Mouse (Mus musculus) limb, embryonic 14.5 days (tissue): Measurements from ENCODE around the gene Olfr731. TPM values are rescaled to one million over a fixed set of nuclear protein-coding genes. Genes with fewer than 3 reads are reported as not detected.

Source experiments
- ATAC-seq: fragments of 200-750 bp; cut with Nextera tagmentation; 2 replicates; pipeline ENCODE4 v1.8.0; 2017; ENCODE audit warnings: low read depth, moderate number of reproducible peaks, moderate TSS enrichment; ENCODE audit not compliant: low FRiP score
- DNase-seq: peaks from one replicate; pipeline ENCODE4 v3.0.0-alpha.2; 2015; ENCODE audit warnings: low spot score
- H3K27ac ChIP-seq: fragments of 300-500 bp; sonication (generic); replicated peaks from 2 replicates; pipeline ENCODE4 v1.5.1; 2014; ENCODE audit warnings: low read depth, mild to moderate bottlenecking, low read length, moderate library complexity, mixed read lengths
- H3K27me3 ChIP-seq: fragments of 300-500 bp; sonication (generic); 2 replicates; pipeline ENCODE4 v1.6.1; 2014; ENCODE audit warnings: low read length, mixed read lengths; ENCODE audit not compliant: control insufficient read depth, insufficient read depth
- H3K36me3 ChIP-seq: fragments of 300-500 bp; sonication (generic); 2 replicates; pipeline ENCODE4 v1.6.1; 2014; ENCODE audit warnings: mild to moderate bottlenecking, low read length, moderate library complexity, mixed read lengths; ENCODE audit not compliant: control insufficient read depth, insufficient read depth
- H3K4me1 ChIP-seq: fragments of 300-500 bp; sonication (generic); 2 replicates; pipeline ENCODE4 v1.6.1; 2014; ENCODE audit warnings: antibody characterized with exemption, low read length, mixed read lengths; ENCODE audit not compliant: control insufficient read depth, insufficient read depth
- H3K4me2 ChIP-seq: fragments of 300-500 bp; sonication (generic); replicated peaks from 2 replicates; pipeline ENCODE4 v1.6.1; 2014; ENCODE audit warnings: low read depth, mild to moderate bottlenecking, low read length, moderate library complexity; ENCODE audit not compliant: severe bottlenecking
- H3K4me3 ChIP-seq: fragments of 300-500 bp; sonication (generic); replicated peaks from 2 replicates; pipeline ENCODE4 v1.5.1; 2014; ENCODE audit warnings: low read length
- H3K9ac ChIP-seq: fragments of 300-500 bp; sonication (generic); 2 replicates; pipeline ENCODE4 v1.6.1; 2014; ENCODE audit warnings: mild to moderate bottlenecking, low read depth, low read length, moderate library complexity; ENCODE audit not compliant: severe bottlenecking
- H3K9me3 ChIP-seq: fragments of 300-500 bp; sonication (generic); 2 replicates; pipeline ENCODE4 v1.6.1; 2016; ENCODE audit warnings: low read length; ENCODE audit not compliant: control insufficient read depth
- POLR2A ChIP-seq: fragments of 200-500 bp; IDR thresholded peaks from 2 replicates; pipeline ENCODE4 v1.8.0; 2012; ENCODE audit warnings: inconsistent platforms, mild to moderate bottlenecking, moderate library complexity, borderline replicate concordance; ENCODE audit not compliant: insufficient read depth, insufficient read length; ENCODE audit errors: extremely low read depth
- WGBS: fragments of 180-500 bp; shearing (Covaris S2); extraction: QIAGEN DNeasy Blood & Tissue Kit; methylation state at CpG from one replicate; pipeline ENCODE4 v1.1.7; 2014; 5-methylcytosine and 5-hydroxymethylcytosine counted together
- polyA plus RNA-seq, 2 experiments: library from polyadenylated mRNA; depleted of rRNA in 1 of 2; stranded (reverse) in 1 of 2; unstranded in 1 of 2; fragments of >200 nt; fragmentation: Nextera tagmentation in 1 of 2; extraction: Ambion mirVana in 1 of 2; gene quantifications; 2 replicates each; pipeline versions ENCODE4 v1.2.1 to v1.2.3; 2012 to 2014

Olfr731 gene
- polyA plus RNA-seq (2012; rRNA removed), result not detected in 2 replicates
- not detected in 2 replicates for polyA plus RNA-seq (2014; fragmentation: Nextera tagmentation; extraction: Ambion mirVana)

GRCm38 (mm10) chr14:50241766-50242165, at the start of gene Olfr731:
TSS of gene Olfr731 (minus strand) at chr14:50241866.
- no peak within 1 kb of the TSS for H3K9ac ChIP-seq
- no peak within 1 kb of the TSS for H3K27ac ChIP-seq
- no peaks in the 10 kb centered on the region for H3K4me1 ChIP-seq
- TF ChIP-seq POLR2A, result no peak
- no peaks in the 10 kb centered on the region for H3K27me3 ChIP-seq
- no peak within 1 kb of the TSS for H3K4me3 ChIP-seq
- H3K9me3 ChIP-seq, result no peaks in the 10 kb centered on the region
- DNase-seq (no peak), ATAC-seq (no peak)
- no peak within 1 kb of the TSS for H3K4me2 ChIP-seq
- 77% methylated on average over 4 of the region's 4 CpGs for WGBS
- no peaks in the 10 kb centered on the region for H3K36me3 ChIP-seq

GRCm38 (mm10) chr14:50284106-50284505, 42.4 kb upstream of the Olfr731 start, which contains the start of gene Olfr732:
TSS of gene Olfr732 (minus strand) at chr14:50284206.
- no peak within 1 kb of the TSS for H3K27ac ChIP-seq
- DNase-seq (no peak), ATAC-seq (no peak)
- no peak within 1 kb of the TSS for H3K4me2 ChIP-seq
- H3K36me3 ChIP-seq, result no peaks in the 10 kb centered on the region
- no peaks in the 10 kb centered on the region for H3K9me3 ChIP-seq
- 85% methylated on average over 1 of the region's 1 CpGs for WGBS
- no peak within 1 kb of the TSS for H3K9ac ChIP-seq
- H3K4me1 ChIP-seq, result no peaks in the 10 kb centered on the region
- no peak for TF ChIP-seq POLR2A
- H3K27me3 ChIP-seq, result no peaks in the 10 kb centered on the region
- no peak within 1 kb of the TSS for H3K4me3 ChIP-seq

DNA sequence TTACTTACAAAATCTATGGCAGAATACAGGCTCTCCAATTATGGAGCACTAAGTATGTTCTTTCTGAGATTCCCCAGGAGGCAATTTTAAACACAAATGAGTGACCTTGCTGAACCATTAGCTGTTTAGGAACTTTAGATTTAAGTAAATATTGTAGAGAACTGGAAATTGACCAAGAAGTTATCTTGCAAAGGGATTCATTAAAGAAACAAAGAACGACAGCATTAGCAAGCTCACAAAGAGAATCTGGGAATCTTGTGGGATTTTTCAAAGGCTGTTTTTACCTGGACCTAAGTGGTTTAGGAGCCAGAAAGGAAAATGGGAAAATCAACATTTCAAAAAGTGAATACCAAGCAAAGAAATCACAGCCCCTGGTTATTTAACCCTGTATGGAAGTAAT, 53.6 kb downstream of the Olfr731 start, which contains the start of gene Olfr730:
Gene Olfr730 (minus strand): TSS at position 101 of the 400 bp plus-strand sequence.
- DNase-seq (no peak), ATAC-seq (no peak)
- Histone ChIP-seq H3K4me1 (no peaks in the 10 kb centered on the region), H3K4me3 (no peak within 1 kb of the TSS), H3K4me2 (no peak within 1 kb of the TSS), H3K9ac (no peak within 1 kb of the TSS), H3K27me3 (no peaks in the 10 kb centered on the region), H3K27ac (no peak within 1 kb of the TSS), H3K9me3 (no peaks in the 10 kb centered on the region), H3K36me3 (no peaks in the 10 kb centered on the region)
- 60% methylated on average over 1 of the region's 1 CpGs for WGBS
- TF ChIP-seq POLR2A, result no peak

Other genes with a start within 250 kb of the Olfr731 start
- not detected in 2 replicates for gene Olfr725, start 201.5 kb downstream of the Olfr731 start, polyA plus RNA-seq (2012; rRNA removed)
- gene Olfr725, start 201.5 kb downstream of the Olfr731 start, polyA plus RNA-seq (2014; fragmentation: Nextera tagmentation; extraction: Ambion mirVana), result not detected in 2 replicates
- not detected in 2 replicates for gene Olfr726, start 150.9 kb downstream of the Olfr731 start, polyA plus RNA-seq (2012; rRNA removed)
- not detected in 2 replicates for gene Olfr726, start 150.9 kb downstream of the Olfr731 start, polyA plus RNA-seq (2014; fragmentation: Nextera tagmentation; extraction: Ambion mirVana)
- gene Olfr727, start 118.7 kb downstream of the Olfr731 start, polyA plus RNA-seq (2012; rRNA removed), result not detected in 2 replicates
- gene Olfr727, start 118.7 kb downstream of the Olfr731 start, polyA plus RNA-seq (2014; fragmentation: Nextera tagmentation; extraction: Ambion mirVana), result not detected in 2 replicates
- not detected in 2 replicates for gene Olfr728, start 99.2 kb downstream of the Olfr731 start, polyA plus RNA-seq (2012; rRNA removed)
- not detected in 2 replicates for gene Olfr728, start 99.2 kb downstream of the Olfr731 start, polyA plus RNA-seq (2014; fragmentation: Nextera tagmentation; extraction: Ambion mirVana)
- not detected in 2 replicates for gene Olfr729, start 89.0 kb downstream of the Olfr731 start, polyA plus RNA-seq (2012; rRNA removed)
- not detected in 2 replicates for gene Olfr729, start 89.0 kb downstream of the Olfr731 start, polyA plus RNA-seq (2014; fragmentation: Nextera tagmentation; extraction: Ambion mirVana)
- not detected in 2 replicates for gene Olfr730, start 53.7 kb downstream of the Olfr731 start, polyA plus RNA-seq (2012; rRNA removed)
- gene Olfr730, start 53.7 kb downstream of the Olfr731 start, polyA plus RNA-seq (2014; fragmentation: Nextera tagmentation; extraction: Ambion mirVana), result not detected in 2 replicates
- not detected in 2 replicates for gene Olfr732, start 42.3 kb upstream of the Olfr731 start, polyA plus RNA-seq (2012; rRNA removed)
- not detected in 2 replicates for gene Olfr732, start 42.3 kb upstream of the Olfr731 start, polyA plus RNA-seq (2014; fragmentation: Nextera tagmentation; extraction: Ambion mirVana)
- gene Olfr733, start 59.7 kb upstream of the Olfr731 start, polyA plus RNA-seq (2012; rRNA removed), result 0.12 TPM in 1 of 2 replicates, not detected in the other
- gene Olfr733, start 59.7 kb upstream of the Olfr731 start, polyA plus RNA-seq (2014; fragmentation: Nextera tagmentation; extraction: Ambion mirVana), result not detected in 2 replicates
- gene Olfr734, start 84.9 kb upstream of the Olfr731 start, polyA plus RNA-seq (2012; rRNA removed), result not detected in 2 replicates
- gene Olfr734, start 84.9 kb upstream of the Olfr731 start, polyA plus RNA-seq (2014; fragmentation: Nextera tagmentation; extraction: Ambion mirVana), result not detected in 2 replicates
- not detected in 2 replicates for gene Olfr735, start 107.0 kb upstream of the Olfr731 start, polyA plus RNA-seq (2012; rRNA removed)
- not detected in 2 replicates for gene Olfr735, start 107.0 kb upstream of the Olfr731 start, polyA plus RNA-seq (2014; fragmentation: Nextera tagmentation; extraction: Ambion mirVana)
- gene Tlr11, start 116.0 kb upstream of the Olfr731 start, polyA plus RNA-seq (2012; rRNA removed), result 0.04 TPM in 2 replicates
- not detected in 2 replicates for gene Tlr11, start 116.0 kb upstream of the Olfr731 start, polyA plus RNA-seq (2014; fragmentation: Nextera tagmentation; extraction: Ambion mirVana)
- gene Olfr736, start 139.3 kb upstream of the Olfr731 start, polyA plus RNA-seq (2012; rRNA removed), result not detected in 2 replicates
- not detected in 2 replicates for gene Olfr736, start 139.3 kb upstream of the Olfr731 start, polyA plus RNA-seq (2014; fragmentation: Nextera tagmentation; extraction: Ambion mirVana)
- not detected in 2 replicates for gene Olfr738, start 165.7 kb upstream of the Olfr731 start, polyA plus RNA-seq (2012; rRNA removed)
- not detected in 2 replicates for gene Olfr738, start 165.7 kb upstream of the Olfr731 start, polyA plus RNA-seq (2014; fragmentation: Nextera tagmentation; extraction: Ambion mirVana)
- not detected in 2 replicates for gene Olfr739, start 176.8 kb upstream of the Olfr731 start, polyA plus RNA-seq (2012; rRNA removed)
- gene Olfr739, start 176.8 kb upstream of the Olfr731 start, polyA plus RNA-seq (2014; fragmentation: Nextera tagmentation; extraction: Ambion mirVana), result not detected in 2 replicates
- not detected in 2 replicates for gene Olfr740, start 203.7 kb upstream of the Olfr731 start, polyA plus RNA-seq (2012; rRNA removed)
- not detected in 2 replicates for gene Olfr740, start 203.7 kb upstream of the Olfr731 start, polyA plus RNA-seq (2014; fragmentation: Nextera tagmentation; extraction: Ambion mirVana)
- gene Olfr741, start 230.9 kb upstream of the Olfr731 start, polyA plus RNA-seq (2012; rRNA removed), result not detected in 2 replicates
- not detected in 2 replicates for gene Olfr741, start 230.9 kb upstream of the Olfr731 start, polyA plus RNA-seq (2014; fragmentation: Nextera tagmentation; extraction: Ambion mirVana)